Mouse (Mus musculus) G1E (cell line): ENCODE measurements around the gene Tmem184a. TPM values are rescaled to one million over a fixed set of nuclear protein-coding genes. Genes with fewer than 3 reads are reported as not detected.
A peak's percentile ranks its signal among the peaks of the same experiment; 100 is the strongest.

ENCODE experiments used
- ATAC-seq: 2 replicates; pipeline ENCODE4 v1.8.0; 2016; ENCODE audit warnings: mild to moderate bottlenecking; ENCODE audit not compliant: insufficient number of reproducible peaks, poor library complexity, low FRiP score, severe bottlenecking; ENCODE audit errors: extremely low read depth
- DNase-seq: peaks from one replicate; pipeline ENCODE4 v3.0.0; 2012; ENCODE audit warnings: low spot score
- H3K27me3 ChIP-seq: 2 replicates; pipeline ENCODE4 v1.6.1; 2012; ENCODE audit warnings: mild to moderate bottlenecking, low read length, inconsistent platforms; ENCODE audit not compliant: insufficient read depth
- H3K36me3 ChIP-seq: replicated peaks from 2 replicates; pipeline ENCODE3; 2012; ENCODE audit warnings: mild to moderate bottlenecking, inconsistent platforms
- H3K4me1 ChIP-seq: 2 replicates; pipeline ENCODE4 v1.6.1; 2012; ENCODE audit warnings: low read depth, low read length, inconsistent platforms, mixed read lengths; ENCODE audit not compliant: insufficient read depth
- H3K4me3 ChIP-seq: 2 replicates; pipeline ENCODE4 v1.5.1; 2012; ENCODE audit warnings: low read depth, mild to moderate bottlenecking, inconsistent platforms, low read length, moderate library complexity, mixed read lengths
- H3K9me3 ChIP-seq: replicated peaks from 2 replicates; pipeline ENCODE4 v1.6.1; 2012; ENCODE audit warnings: inconsistent platforms
- CTCF ChIP-seq: IDR thresholded peaks from 2 replicates; pipeline ENCODE4 v1.5.1; 2012; ENCODE audit warnings: low read depth, low read length, inconsistent platforms, mixed read lengths
- GATA1 ChIP-seq: IDR thresholded peaks from 2 replicates; pipeline ENCODE4 v1.6.1; 2012; ENCODE audit warnings: borderline replicate concordance, low read length, inconsistent platforms, mixed read lengths
- GATA2 ChIP-seq: IDR thresholded peaks from 2 replicates; pipeline ENCODE4 v1.6.1; 2012; ENCODE audit warnings: low read depth, low read length, inconsistent platforms, borderline replicate concordance
- POLR2AphosphoS5 ChIP-seq: IDR thresholded peaks from 2 replicates; pipeline ENCODE4 v1.6.1; 2012; ENCODE audit warnings: low read depth, low read length, inconsistent platforms; ENCODE audit not compliant: insufficient replicate concordance
- TAL1 ChIP-seq: conservative IDR thresholded peaks from 2 replicates; pipeline ENCODE4 v1.6.1; 2012; ENCODE audit warnings: low read depth, low read length, inconsistent platforms, mixed read lengths
- polyA plus RNA-seq: library from polyadenylated mRNA; stranded (reverse); fragments of >175 nt; gene quantifications from 2 replicates; pipeline ENCODE4 v1.2.3, GENCODE M21; 2012
- total RNA-seq, 2 experiments: library from RNA; stranded (forward) in 1 of 2; stranded (reverse) in 1 of 2; fragments of 200-1000 nt in 1 of 2; fragments of >200 nt in 1 of 2; fragmentation: Nextera tagmentation in 1 of 2; gene quantifications; 2 replicates each; pipeline ENCODE4 v1.2.3; 2014 to 2017

Gene Tmem184a
- total and polyA plus RNA-seq, 3 experiments: 1.0 to 4.2 (median 3.4) TPM

GRCm38 (mm10) chr5:139796001-139796620 lies 23.6 kb downstream of the Tmem184a start:
- Histone ChIP-seq H3K9me3 (no peaks in the 10 kb centered on the region), H3K4me1 (peaks cover 88% of the 10 kb centered on the region), H3K4me3 (no peak overlapping the region; the same call in 1 of the 2 replicates), H3K36me3 (peaks cover 86% of the 10 kb centered on the region), H3K27me3 (no peaks in the 10 kb centered on the region)
- TF ChIP-seq TAL1 (no peak), POLR2AphosphoS5 (no peak), GATA2 (no peak), GATA1 (no peak), CTCF (no peak)
- ATAC-seq (no peak), DNase-seq (no peak)

GRCm38 (mm10) chr5:139794938-139795337 lies 24.8 kb downstream of the Tmem184a start:
- ATAC-seq: 0 out of 2 replicates have a peak, but pooled peaks have one; percentile 10
- Histone ChIP-seq H3K4me1 (peaks cover 86% of the 10 kb centered on the region), H3K4me3 (peak overlapping the region; percentile 58; the same call in 1 of the 2 replicates), H3K27me3 (no peaks in the 10 kb centered on the region), H3K36me3 (peaks cover 74% of the 10 kb centered on the region), H3K9me3 (no peaks in the 10 kb centered on the region)
- TF ChIP-seq TAL1: no peak
- TF ChIP-seq GATA1: no peak
- TF ChIP-seq GATA2: no peak
- no peak for TF ChIP-seq CTCF
- no peak for TF ChIP-seq POLR2AphosphoS5
- no peak for DNase-seq

GRCm38 (mm10) chr5:139794137-139794536 lies 25.6 kb downstream of the Tmem184a start:
- ATAC-seq: no peak
- Histone ChIP-seq H3K4me3 (peak overlapping the region; percentile 96; the same call in 1 of the 2 replicates), H3K27me3 (no peaks in the 10 kb centered on the region), H3K36me3 (peaks cover 66% of the 10 kb centered on the region), H3K4me1 (peaks cover 87% of the 10 kb centered on the region), H3K9me3 (no peaks in the 10 kb centered on the region)
- DNase-seq: no peak
- no peak for TF ChIP-seq POLR2AphosphoS5
- TF ChIP-seq CTCF: no peak
- TF ChIP-seq TAL1: no peak
- TF ChIP-seq GATA1: no peak
- no peak for TF ChIP-seq GATA2

- Histone ChIP-seq H3K36me3 (peaks cover 60% of the 10 kb centered on the region), H3K9me3 (no peaks in the 10 kb centered on the region), H3K27me3 (no peaks in the 10 kb centered on the region), H3K4me3 (peak overlapping the region; percentile 96), H3K4me1 (peaks cover 85% of the 10 kb centered on the region)
- ATAC-seq (no peak), DNase-seq (peak; percentile 67)
- TF ChIP-seq POLR2AphosphoS5 (no peak), CTCF (no peak), TAL1 (no peak)
Measured at GRCm38 (mm10) chr5:139793338-139794089, 26.2 kb downstream of the Tmem184a start.

- Histone ChIP-seq H3K36me3 (peaks cover 54% of the 10 kb centered on the region), H3K4me1 (peaks cover 81% of the 10 kb centered on the region), H3K4me3 (peak overlapping the region; percentile 96), H3K27me3 (peaks cover under 1% of the 10 kb centered on the region; the same call in 1 of the 2 replicates), H3K9me3 (no peaks in the 10 kb centered on the region)
- DNase-seq (no peak), ATAC-seq (no peak)
- TF ChIP-seq TAL1 (no peak), CTCF (no peak), GATA2 (no peak), GATA1 (no peak)
Measured at GRCm38 (mm10) chr5:139792966-139793337, 26.8 kb downstream of the Tmem184a start.

GRCm38 (mm10) chr5:139792159-139792775 lies 27.4 kb downstream of the Tmem184a start:
- H3K27me3 ChIP-seq: peaks cover 7% of the 10 kb centered on the region
- H3K4me3 ChIP-seq: peak overlapping the region; percentile 96
- H3K9me3 ChIP-seq: no peaks in the 10 kb centered on the region
- TF ChIP-seq CTCF (no peak), GATA1 (no peak), TAL1 (no peak)
- H3K4me1 ChIP-seq: peaks cover 75% of the 10 kb centered on the region
- DNase-seq: no peak
- peaks cover 47% of the 10 kb centered on the region for H3K36me3 ChIP-seq
- ATAC-seq: no peak
